Mouse (Mus musculus) lung, adult 2 months (tissue): ENCODE data around the gene Sel1l3.

ENCODE experiments used
- CTCF ChIP-seq: fragments of 200-500 bp; IDR thresholded peaks from 2 replicates; pipeline ENCODE4 v1.5.1; 2011; ENCODE audit warnings: mild to moderate bottlenecking, low read length, control low read depth; ENCODE audit not compliant: insufficient read depth
- POLR2A ChIP-seq: fragments of 200-500 bp; IDR thresholded peaks from 2 replicates; pipeline ENCODE4 v1.6.1; 2011; ENCODE audit warnings: low read depth, mild to moderate bottlenecking, control low read depth, low read length, borderline replicate concordance; ENCODE audit errors: extremely low read depth

- TF ChIP-seq POLR2A (no peak), CTCF (no peak)
These were observed 20.4 kb downstream of the Sel1l3 start for GRCm38 (mm10) chr5:53193092-53194030.
